Mouse (Mus musculus) heart, embryonic 14.5 days (tissue): ENCODE results near the gene Card19. TPM values are rescaled to one million over a fixed set of nuclear protein-coding genes. Genes with fewer than 3 reads are reported as not detected.

Experiments
- ATAC-seq: fragments of 200-750 bp; cut with Nextera tagmentation; 2 replicates; pipeline ENCODE4 v1.8.0; 2017; ENCODE audit warnings: low read depth, moderate TSS enrichment; ENCODE audit not compliant: insufficient number of reproducible peaks, insufficient read depth, low FRiP score
- H3K27ac ChIP-seq, 2 experiments: fragments of 200-500 bp in 1 of 2; fragments of 300-500 bp in 1 of 2; sonication (generic) in 1 of 2; replicated peaks in 1 of 2; 2 replicates each; pipeline ENCODE4 v1.5.1; 2012 to 2014; ENCODE audit warnings: low read depth in 2 of 2, low read length in 2 of 2, control low read depth in 1 of 2, mild to moderate bottlenecking in 1 of 2, mixed read lengths in 1 of 2; ENCODE audit not compliant: control insufficient read depth in 1 of 2, insufficient read depth in 1 of 2
- H3K27me3 ChIP-seq: fragments of 300-500 bp; sonication (generic); 2 replicates; pipeline ENCODE4 v1.6.1; 2014; ENCODE audit warnings: mild to moderate bottlenecking, low read length, control low read depth; ENCODE audit not compliant: control insufficient read depth, insufficient read depth
- H3K36me3 ChIP-seq: fragments of 300-500 bp; sonication (generic); 2 replicates; pipeline ENCODE4 v1.6.1; 2014; ENCODE audit warnings: mild to moderate bottlenecking, control low read depth, low read length, mixed read lengths; ENCODE audit not compliant: control insufficient read depth, insufficient read depth
- H3K4me1 ChIP-seq, 2 experiments: fragments of 200-500 bp in 1 of 2; fragments of 300-500 bp in 1 of 2; sonication (generic) in 1 of 2; 2 replicates each; pipeline ENCODE4 v1.6.1; 2012 to 2014; ENCODE audit warnings: low read length in 2 of 2, control low read depth in 1 of 2, mixed read lengths in 1 of 2; ENCODE audit not compliant: control insufficient read depth in 2 of 2, insufficient read depth in 2 of 2
- H3K4me2 ChIP-seq: fragments of 300-500 bp; sonication (generic); 2 replicates; pipeline ENCODE4 v1.6.1; 2014; ENCODE audit warnings: mild to moderate bottlenecking, low read length
- H3K4me3 ChIP-seq, 2 experiments: fragments of 200-500 bp in 1 of 2; fragments of 300-500 bp in 1 of 2; sonication (generic) in 1 of 2; 2 replicates each; pipeline ENCODE4 v1.5.1; 2012 to 2014; ENCODE audit warnings: low read length in 2 of 2, mild to moderate bottlenecking in 2 of 2, control low read depth in 1 of 2, low read depth in 1 of 2, moderate library complexity in 1 of 2; ENCODE audit not compliant: control insufficient read depth in 1 of 2, insufficient read depth in 1 of 2
- H3K9ac ChIP-seq: fragments of 300-500 bp; sonication (generic); 2 replicates; pipeline ENCODE4 v1.6.1; 2014; ENCODE audit warnings: mild to moderate bottlenecking, low read length
- H3K9me3 ChIP-seq: fragments of 300-500 bp; sonication (generic); 2 replicates; pipeline ENCODE4 v1.6.1; 2016; ENCODE audit warnings: low read length, control low read depth; ENCODE audit not compliant: control insufficient read depth
- WGBS: fragments of 180-500 bp; shearing (Covaris S2); extraction: QIAGEN DNeasy Blood & Tissue Kit; methylation state at CpG from one replicate; pipeline ENCODE4 v1.1.7; 2014; 5-methylcytosine and 5-hydroxymethylcytosine counted together
- polyA plus RNA-seq: library from polyadenylated mRNA; unstranded; fragments of >200 nt; fragmentation: Nextera tagmentation; extraction: Ambion mirVana; gene quantifications from 2 replicates; pipeline ENCODE4 v1.2.1, GENCODE M21; 2014

The Card19 gene
- polyA plus RNA-seq, 1 experiment from 2014 or later: 126 TPM

- Histone ChIP-seq H3K27ac (no peak overlapping the region), H3K4me3 (no peak overlapping the region), H3K4me1 (no peaks in the 10 kb centered on the region; a peak in 1 of 4 replicates), H3K27me3 (peaks cover 11% of the 10 kb centered on the region; the same call in 1 of the 2 replicates), H3K9me3 (no peaks in the 10 kb centered on the region), H3K4me2 (no peak overlapping the region), H3K36me3 (no peaks in the 10 kb centered on the region), H3K9ac (no peak overlapping the region)
- 67% methylated on average over 3 of the region's 3 CpGs for WGBS
- ATAC-seq: no peak
These were observed 9.3 kb upstream of the Card19 start for GRCm38 (mm10) chr13:49225159-49225558.

GRCm38 (mm10) chr13:49224729-49225128, 8.9 kb upstream of the Card19 start:
- Histone ChIP-seq H3K4me1 (no peaks in the 10 kb centered on the region; a peak in 1 of 4 replicates), H3K4me3 (no peak overlapping the region), H3K9ac (no peak overlapping the region), H3K36me3 (no peaks in the 10 kb centered on the region), H3K9me3 (no peaks in the 10 kb centered on the region), H3K27ac (no peak overlapping the region), H3K27me3 (peaks cover 11% of the 10 kb centered on the region; the same call in 1 of the 2 replicates), H3K4me2 (0 out of 2 replicates have a peak overlapping the region, but pooled peaks have one; percentile 32)
- no peak for ATAC-seq
- 35% methylated on average over 6 of the region's 6 CpGs for WGBS

GRCm38 (mm10) chr13:49224314-49224713, 8.5 kb upstream of the Card19 start:
- Histone ChIP-seq H3K4me3 (no peak overlapping the region), H3K4me2 (peak overlapping the region; percentile 32; the same call in 1 of the 2 replicates), H3K27ac (no peak overlapping the region), H3K4me1 (no peaks in the 10 kb centered on the region; a peak in 1 of 4 replicates), H3K9me3 (no peaks in the 10 kb centered on the region), H3K9ac (0 out of 2 replicates have a peak overlapping the region, but pooled peaks have one; percentile 3), H3K36me3 (no peaks in the 10 kb centered on the region), H3K27me3 (peaks cover 11% of the 10 kb centered on the region; the same call in 1 of the 2 replicates)
- WGBS: 9% methylated on average over 10 of the region's 10 CpGs
- no peak for ATAC-seq

- H3K4me1 ChIP-seq: peaks cover 7 to 9% of the 10 kb centered on the region in 2 experiments
- no peaks in the 10 kb centered on the region for H3K36me3 ChIP-seq
- 18% methylated on average over 5 of the region's 5 CpGs for WGBS
- H3K9me3 ChIP-seq: no peaks in the 10 kb centered on the region
- H3K9ac ChIP-seq: no peak overlapping the region
- H3K27me3 ChIP-seq: peaks cover 11% of the 10 kb centered on the region; the same call in 1 of the 2 replicates
- ATAC-seq: no peak
- H3K4me3 ChIP-seq: no peak overlapping the region
- H3K27ac ChIP-seq: no peak overlapping the region
- H3K4me2 ChIP-seq: no peak overlapping the region
These were observed 5.1 kb upstream of the Card19 start for GRCm38 (mm10) chr13:49220912-49221311.

GRCm38 (mm10) chr13:49219367-49219766, 3.5 kb upstream of the Card19 start:
- Histone ChIP-seq H3K4me2 (no peak overlapping the region), H3K4me1 (peaks cover 16 to 17% of the 10 kb centered on the region in 2 experiments), H3K9ac (no peak overlapping the region), H3K4me3 (no peak overlapping the region), H3K27ac (no peak overlapping the region), H3K9me3 (no peaks in the 10 kb centered on the region), H3K36me3 (no peaks in the 10 kb centered on the region), H3K27me3 (0 out of 2 replicates have a peak, but pooled peaks cover 6% of the 10 kb centered on the region)
- 74% methylated on average over 4 of the region's 4 CpGs for WGBS
- ATAC-seq: no peak

- no peak for ATAC-seq
- no peak overlapping the region for H3K4me3 ChIP-seq
- WGBS: 59% methylated on average over 3 of the region's 3 CpGs
These were observed 2.8 kb upstream of the Card19 start for GRCm38 (mm10) chr13:49218651-49219050.

GRCm38 (mm10) chr13:49216808-49217561, 1.1 kb upstream of the Card19 start:
- H3K9ac ChIP-seq: no peak overlapping the region
- H3K36me3 ChIP-seq: no peaks in the 10 kb centered on the region
- H3K9me3 ChIP-seq: no peaks in the 10 kb centered on the region
- WGBS: 55% methylated on average over 9 of the region's 9 CpGs
- H3K4me2 ChIP-seq: peak overlapping the region; percentile 86
- H3K4me1 ChIP-seq: peaks cover 28 to 32% of the 10 kb centered on the region in 2 experiments
- peak overlapping the region in 1 of 2 experiments; percentile 93; a peak in 2 of 4 replicates for H3K27ac ChIP-seq
- no peak overlapping the region for H3K4me3 ChIP-seq
- no peak for ATAC-seq
- no peaks in the 10 kb centered on the region for H3K27me3 ChIP-seq

More at GRCm38 (mm10) chr13:49218651-49219050, 2.8 kb upstream of the Card19 start:
- Histone ChIP-seq H3K27ac (no peak overlapping the region), H3K27me3 (0 out of 2 replicates have a peak, but pooled peaks cover 6% of the 10 kb centered on the region), H3K4me2 (no peak overlapping the region), H3K4me1 (peaks cover 23% of the 10 kb centered on the region in 2 experiments), H3K9me3 (no peaks in the 10 kb centered on the region), H3K36me3 (no peaks in the 10 kb centered on the region), H3K9ac (no peak overlapping the region)
